Mouse (Mus musculus) gastrocnemius, adult 18-20 months (tissue): ENCODE results near the gene 4931428L18Rik. TPM values are rescaled to one million over a fixed set of nuclear protein-coding genes. Genes with fewer than 3 reads are reported as not detected.
"Not testable (repeated sequence)": the region's sequence is repeated elsewhere in the genome, so short reads cannot be mapped to it uniquely, and the experiment has no call there.

ENCODE experiments used
- DNase-seq: peaks from one replicate; pipeline ENCODE4 v3.0.0; 2021; ENCODE audit warnings: low spot score
- total RNA-seq, 2 experiments: library from RNA; stranded (reverse); gene quantifications; 2 replicates each; pipeline ENCODE4 v1.2.3; 2021

The 4931428L18Rik gene
- total RNA-seq, 2 experiments from 2014 or later: not detected

GRCm38 (mm10) chr1:31058861-31059351 is 163.6 kb downstream of the 4931428L18Rik start:
- no peak for DNase-seq

- no peak for DNase-seq
These were observed 164.3 kb downstream of the 4931428L18Rik start for GRCm38 (mm10) chr1:31058196-31058595.

DNA sequence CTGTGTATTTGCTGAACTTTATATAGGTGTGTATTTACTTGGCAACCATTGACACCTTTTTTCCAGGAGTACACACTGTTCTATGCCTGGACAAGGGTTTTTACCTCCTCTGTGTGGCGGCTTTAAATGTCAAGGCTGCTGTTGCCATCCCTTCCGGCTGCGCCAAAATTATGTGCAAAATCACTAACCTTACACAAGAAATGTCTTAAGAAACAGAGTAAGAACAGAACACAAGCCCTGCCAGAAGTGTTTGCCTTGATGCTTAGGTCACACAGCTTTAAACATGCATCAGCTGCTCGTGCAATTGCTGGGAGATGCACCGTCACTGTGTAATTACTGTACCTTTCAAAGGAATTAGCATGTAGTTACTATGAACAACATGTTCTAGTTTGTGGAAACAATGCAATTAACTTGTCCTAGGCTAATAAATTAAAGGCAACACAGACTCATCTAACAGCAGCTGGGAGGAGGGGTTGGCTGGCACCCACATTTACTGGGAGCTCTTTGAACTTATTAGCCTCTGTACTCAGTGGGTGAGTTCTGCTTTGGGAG is 171.0 kb downstream of the 4931428L18Rik start:
- DNase-seq: no peak

GRCm38 (mm10) chr1:31049954-31050652 is 172.4 kb downstream of the 4931428L18Rik start:
- peak; percentile 12 for DNase-seq

GRCm38 (mm10) chr1:31043208-31043607 is 179.3 kb downstream of the 4931428L18Rik start:
- DNase-seq: no peak

GRCm38 (mm10) chr1:31042793-31043192 is 179.7 kb downstream of the 4931428L18Rik start:
- DNase-seq: no peak

DNA sequence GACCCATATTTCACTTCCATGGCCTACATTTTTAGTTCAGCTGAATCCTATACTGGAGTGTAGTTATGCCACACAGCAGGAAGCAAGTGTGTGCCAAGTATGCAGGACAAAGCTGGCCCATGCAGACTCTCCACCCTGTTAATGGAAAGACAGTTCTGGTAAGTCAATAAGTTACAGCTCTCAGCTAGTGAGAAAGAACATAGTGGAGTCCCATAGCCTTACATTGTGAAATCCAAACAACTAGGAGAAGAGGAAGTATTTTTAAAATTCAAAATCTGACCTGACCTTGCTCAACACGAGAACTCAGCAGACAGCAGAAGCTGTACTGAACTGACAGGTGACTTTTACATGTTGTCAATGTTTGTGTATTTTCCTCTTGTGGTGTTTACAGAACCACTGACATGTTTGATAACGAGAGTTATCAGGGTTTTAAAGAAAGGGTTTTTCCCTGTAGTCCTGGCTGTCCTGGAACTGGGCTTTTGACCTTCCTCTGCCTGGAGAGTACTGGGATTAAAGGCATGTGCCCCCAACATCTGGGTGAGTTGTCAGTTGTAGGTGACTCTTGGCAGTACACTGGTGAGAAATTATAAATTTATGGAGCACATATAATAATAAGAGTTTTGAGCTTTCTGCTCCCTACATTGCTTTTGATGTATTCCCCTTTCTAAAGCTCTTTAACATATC is 188.5 kb downstream of the 4931428L18Rik start:
- DNase-seq: no peak

GRCm38 (mm10) chr1:31032351-31032750 is 190.1 kb downstream of the 4931428L18Rik start:
- no peak for DNase-seq

DNA sequence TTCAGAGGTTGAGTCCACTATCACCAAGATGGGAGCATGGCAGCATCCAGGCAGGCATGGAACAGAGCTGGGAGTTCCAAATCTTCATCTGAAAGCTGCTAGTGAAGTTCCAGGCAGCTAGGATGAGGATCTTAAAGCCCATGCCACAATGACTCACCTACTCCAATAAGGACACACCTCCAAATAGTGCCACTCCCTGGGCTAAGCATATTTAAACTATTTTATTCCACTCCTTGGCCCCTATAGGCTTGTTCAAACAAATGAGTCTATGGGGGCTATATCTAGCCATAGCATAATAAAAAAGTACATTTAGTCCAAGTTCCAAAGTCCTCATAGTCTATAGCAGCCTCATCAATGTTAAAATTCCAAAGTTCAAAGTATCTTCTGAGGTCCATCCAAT is 199.3 kb downstream of the 4931428L18Rik start:
- no peak for DNase-seq

- peak; percentile 87 for DNase-seq
These were observed 203.2 kb downstream of the 4931428L18Rik start for GRCm38 (mm10) chr1:31019283-31019682.

GRCm38 (mm10) chr1:31017377-31017776 is 205.1 kb downstream of the 4931428L18Rik start:
- no peak for DNase-seq

DNA sequence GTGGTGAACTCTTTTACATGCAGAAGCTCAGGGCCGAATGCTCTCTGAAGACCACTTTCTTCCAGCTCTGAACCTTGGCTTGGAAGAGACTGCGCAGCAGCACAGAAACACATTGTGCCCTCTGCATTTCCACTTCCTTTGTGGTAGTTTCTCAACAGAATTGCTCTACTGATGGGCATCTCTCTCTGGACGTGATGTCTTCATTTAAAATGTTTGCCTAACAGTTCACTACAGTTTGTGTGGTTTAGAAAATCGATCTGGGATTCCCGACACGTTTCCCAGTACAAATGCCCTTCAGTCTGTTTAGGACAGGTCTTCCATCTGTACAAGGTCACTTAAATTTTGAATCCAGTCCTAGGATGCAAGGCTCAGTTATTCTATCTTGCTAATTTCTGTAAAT is 206.4 kb downstream of the 4931428L18Rik start:
- DNase-seq: no peak

GRCm38 (mm10) chr1:31015261-31015660 is 207.2 kb downstream of the 4931428L18Rik start:
- DNase-seq: no peak

DNA sequence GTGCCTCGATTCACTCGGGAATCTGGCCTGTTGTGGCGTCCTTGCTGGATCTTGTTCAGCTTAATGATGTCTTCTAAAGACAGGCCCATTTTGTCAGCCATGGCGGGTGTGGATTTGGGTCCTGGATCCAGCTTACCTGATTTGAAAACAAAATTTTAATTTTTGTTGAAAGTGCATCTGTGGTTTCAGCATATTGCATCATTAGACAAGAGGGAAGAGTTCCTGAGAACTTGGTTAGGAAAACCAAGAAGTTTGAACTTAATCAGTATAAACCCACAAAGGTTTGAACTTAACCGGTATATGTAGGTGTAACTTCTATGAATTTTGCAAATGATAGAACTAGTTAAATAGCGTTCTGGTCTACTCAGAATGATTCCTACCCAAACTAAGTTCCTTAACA is 244.6 kb downstream of the 4931428L18Rik start, which contains the start of gene AC153137.1:
AC153137.1 (minus strand) TSS at position 101 of the 400 bp plus-strand sequence.
- DNase-seq: not testable (repeated sequence)

GRCm38 (mm10) chr1:30977239-30977638 is 245.2 kb downstream of the 4931428L18Rik start:
- not testable (repeated sequence) for DNase-seq

DNA sequence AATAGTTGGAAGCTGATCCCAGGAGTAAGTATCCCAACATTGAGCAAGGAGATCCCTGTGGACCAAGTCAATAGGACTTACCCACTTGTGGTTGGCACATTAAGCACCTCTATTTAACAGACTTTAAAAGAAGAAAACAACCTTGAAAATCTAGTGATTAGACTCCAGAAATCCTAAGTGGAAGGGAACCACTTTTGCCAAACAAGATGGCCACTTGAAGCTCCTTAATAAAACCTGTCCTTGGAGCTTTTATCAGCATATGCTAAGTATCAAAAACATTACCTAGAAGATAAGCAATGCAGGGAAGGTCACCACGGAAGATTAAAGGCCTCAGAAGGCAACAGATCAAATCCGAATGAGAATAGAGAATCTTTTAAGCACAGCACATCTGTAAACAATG is 270.7 kb downstream of the 4931428L18Rik start:
- DNase-seq: no peak

DNA sequence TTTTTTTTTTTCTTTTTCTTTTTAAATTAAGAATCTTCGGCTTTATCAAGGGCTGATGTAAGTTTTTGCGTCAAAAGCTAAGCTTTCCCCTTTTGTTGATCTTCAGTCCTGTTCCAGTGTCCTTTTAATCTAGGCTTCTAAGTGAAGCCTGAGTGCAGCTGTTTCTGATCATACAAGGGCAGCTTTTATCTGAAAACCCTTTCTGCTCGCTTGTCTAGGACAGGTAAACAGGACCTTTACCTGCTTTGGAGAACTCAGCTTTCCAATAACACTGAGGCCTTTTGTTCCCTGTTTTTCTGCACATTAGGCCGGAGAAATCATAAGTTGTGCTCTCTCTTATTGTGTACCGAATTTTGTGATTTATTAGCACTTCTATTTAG is 272.0 kb downstream of the 4931428L18Rik start:
- DNase-seq: no peak

DNA sequence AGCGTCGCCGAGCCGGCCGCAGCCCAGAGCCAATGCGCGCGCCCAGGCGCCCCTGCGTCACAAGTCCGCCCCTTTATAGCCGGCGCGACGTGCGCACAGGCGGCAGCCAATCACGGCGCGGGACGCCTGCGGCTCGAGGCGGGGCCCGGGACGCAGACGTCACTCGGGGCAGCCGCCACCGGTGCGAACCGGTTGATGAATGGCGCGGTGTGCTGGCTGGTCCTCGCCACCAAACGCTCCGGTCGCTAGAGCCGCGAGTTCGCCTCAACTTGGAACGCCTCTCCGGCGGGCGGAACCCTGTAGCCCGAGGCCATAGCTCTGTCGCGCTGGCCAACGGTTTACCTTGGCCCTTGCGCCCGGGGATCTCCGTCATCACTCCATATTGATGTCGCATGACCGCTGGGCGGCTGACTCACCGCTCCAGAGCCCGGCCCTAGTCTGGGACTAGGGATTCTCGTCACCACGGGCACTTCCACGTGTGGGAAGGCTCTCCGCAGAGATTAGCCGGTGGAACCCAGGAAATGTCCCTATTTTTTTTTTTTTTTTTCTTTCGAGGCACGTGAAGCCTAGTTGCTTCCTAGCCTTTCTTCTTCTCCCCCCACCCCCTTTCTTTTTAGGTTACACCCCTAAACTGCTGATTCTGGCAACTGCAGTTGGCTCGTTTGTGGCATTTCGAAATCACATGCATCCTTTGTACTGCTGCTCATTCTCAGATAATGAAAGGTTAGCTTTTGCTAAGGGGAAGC is 272.6 kb downstream of the 4931428L18Rik start:
- peak; percentile 95 for DNase-seq

DNA sequence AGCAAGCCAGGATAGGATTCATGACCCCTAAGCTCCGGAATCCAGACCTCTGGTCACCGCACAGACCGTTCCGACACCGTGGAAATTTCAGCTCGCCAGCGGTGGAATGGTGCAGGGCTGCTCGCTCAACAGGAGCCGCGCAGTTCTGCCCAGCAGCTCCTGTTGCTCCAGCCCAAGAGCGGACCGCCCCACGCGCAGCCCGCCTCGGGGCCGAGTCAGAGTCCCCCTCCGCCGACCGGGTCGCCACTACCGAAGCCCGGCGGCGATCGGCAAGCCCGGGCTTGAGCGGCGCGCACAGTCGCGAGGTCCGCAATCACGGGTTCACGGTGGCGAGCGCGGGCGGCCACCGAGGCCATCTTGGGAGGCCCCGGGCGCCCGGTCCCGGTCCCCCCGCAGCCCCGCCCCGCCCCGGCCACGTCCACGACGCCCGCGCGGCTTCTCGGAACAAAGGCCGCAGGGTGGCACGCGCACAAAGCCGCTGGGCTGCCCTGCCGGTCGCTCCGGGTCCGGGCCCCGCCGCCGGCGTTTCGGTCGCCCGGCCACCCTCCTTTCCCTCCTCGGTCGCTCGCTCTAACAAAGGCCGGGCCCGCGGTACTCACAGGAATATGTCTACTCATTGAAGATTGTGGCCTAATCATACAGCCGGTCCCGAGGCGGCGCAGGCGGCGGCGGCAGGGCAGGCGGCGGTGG is 273.4 kb downstream of the 4931428L18Rik start:
- peak; percentile 49 for DNase-seq

DNA sequence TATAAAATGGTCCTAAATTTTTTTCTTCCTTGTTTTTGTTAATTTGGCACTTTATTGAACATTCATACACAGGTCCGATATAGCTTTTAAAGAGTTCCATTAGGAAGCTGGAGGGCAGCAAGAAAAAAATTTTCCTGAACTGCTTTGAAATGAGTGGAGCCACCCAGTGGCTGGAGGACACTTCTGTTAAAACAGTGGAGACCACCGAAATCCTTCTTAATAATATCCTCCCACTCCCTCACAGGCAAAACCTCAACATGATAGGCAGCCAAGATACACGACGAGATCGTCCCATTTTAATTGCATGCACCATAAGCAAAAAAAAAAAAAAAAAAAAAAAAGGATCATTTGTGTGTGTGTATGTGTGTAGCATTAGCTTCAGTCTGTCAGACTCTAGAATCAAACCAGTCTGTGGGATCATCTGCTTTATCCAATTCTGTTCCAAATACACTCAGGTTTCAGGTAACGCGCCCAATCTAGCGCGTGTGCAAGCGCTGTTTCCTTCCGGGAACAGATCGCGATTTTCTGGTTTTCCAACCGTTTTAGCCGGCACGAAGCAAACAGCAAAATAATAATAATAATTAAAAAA is 274.0 kb downstream of the 4931428L18Rik start:
- DNase-seq: peak; percentile 18
